ENCODE assay signal across 30 mouse cellular contexts in the genomic region with DNA sequence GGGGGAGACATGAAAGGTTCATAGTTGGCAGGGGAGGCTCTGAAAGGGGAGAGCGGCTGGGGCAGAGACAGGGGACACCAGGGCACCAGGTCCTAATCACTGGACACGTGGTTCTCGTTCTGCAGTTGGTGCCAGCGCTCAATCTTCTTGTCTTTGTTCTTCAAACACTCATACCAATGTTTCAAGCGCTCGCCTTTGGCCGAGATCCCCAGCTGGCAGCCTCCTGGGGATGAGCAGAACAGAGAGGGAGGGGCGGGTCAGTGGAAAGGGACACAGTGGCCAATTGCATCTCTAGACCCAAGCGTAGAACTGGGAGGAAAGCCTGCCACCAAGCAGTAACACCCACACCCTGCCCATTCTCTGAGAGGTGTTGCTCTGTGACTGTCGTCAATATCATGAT. TPM values are rescaled to one million over a fixed set of nuclear protein-coding genes. Genes with fewer than 3 reads are reported as not detected.
DNase-seq lines count a peak whose midpoint lies in the region; TF ChIP-seq lines count a peak whose summit lies in the region.
"Had no signal": no experiment of that assay in that cellular context is flagged by ENCODE, and none has a peak within 500 bp of the region (broad histone marks: within the 10 kb centered on the region; RNA-seq: fewer than 3 reads in every experiment).

No protein-coding gene starts in this region.

- no peak overlapping the region for H3K4me3 ChIP-seq in cerebellum, adult 2 months (replicated peaks; ENCODE audit: insufficient read depth, low read depth, low read length)
- H3K4me3 ChIP-seq: embryonic facial prominence, embryonic 12.5 days; heart, embryonic 13.5 days; kidney, embryonic 15.5 days; neural tube, embryonic 12.5 days had no signal

- no peaks in the 10 kb centered on the region; the same call in 1 of the 2 replicates for H3K27me3 ChIP-seq in cerebellum, adult 2 months (ENCODE audit: control insufficient read depth, insufficient read depth, low read length)
- H3K27me3 ChIP-seq: embryonic facial prominence, embryonic 12.5 days; heart, embryonic 13.5 days; kidney, embryonic 15.5 days; neural tube, embryonic 12.5 days had no signal

- 0 out of 2 replicates have a peak overlapping the region, but pooled peaks have one; percentile 15 for H3K27ac ChIP-seq in cerebellum, adult 2 months (ENCODE audit: insufficient read depth, low read length)
- H3K27ac ChIP-seq: embryonic facial prominence, embryonic 12.5 days; heart, embryonic 13.5 days; kidney, embryonic 15.5 days; neural tube, embryonic 12.5 days had no signal

- peak in 1 of 2 experiments; percentile 37 for DNase-seq in cerebellum, adult 2 months
- DNase-seq in cerebellum, adult 8-10 months, result no peak
- DNase-seq in layer of hippocampus, adult 11-12 months (ENCODE audit: low spot score), result peak; percentile 63
- no peak for DNase-seq in layer of hippocampus, postnatal 25 days (ENCODE audit: extremely low spot score in 1 of 2, low spot score in 1 of 2)
- peak; percentile 39 to 42 for DNase-seq in right cerebral cortex, postnatal 10 days (ENCODE audit: low spot score in 2 of 2)
- DNase-seq in right cerebral cortex, postnatal 14 days, result no peak
- peak; percentile 59 for DNase-seq in telencephalon, adult 2 months (ENCODE audit: low read depth, low spot score)
- no peak for DNase-seq in neural tube, embryonic 10.5 days (ENCODE audit: extremely low spot score, low spot score)
- DNase-seq: adrenal gland, postnatal 36 days; cerebellum, adult 11 months; gastrocnemius, postnatal 10 days; heart, adult 11 months; heart, postnatal 14 days; kidney, adult 11 months; kidney, postnatal 36 days; midbrain, embryonic 14.5 days; thymus, postnatal 25 days had no signal

- TF ChIP-seq POLR2A in cerebellum, adult 2 months (IDR thresholded peaks at IDR 0.05; ENCODE audit: borderline replicate concordance, insufficient read depth, low read length), result no peak

- no peak for TF ChIP-seq CTCF in cerebellum, adult 2 months (IDR thresholded peaks at IDR 0.05; ENCODE audit: borderline replicate concordance, insufficient read depth, low read depth, low read length)

- peaks cover 2% of the 10 kb centered on the region; the same call in 1 of the 2 replicates for H3K4me1 ChIP-seq in cerebellum, adult 2 months (ENCODE audit: control insufficient read depth, insufficient read depth, low read length)
- H3K4me1 ChIP-seq: embryonic facial prominence, embryonic 12.5 days; heart, embryonic 13.5 days; kidney, embryonic 15.5 days; neural tube, embryonic 12.5 days had no signal

- 27% methylated on average over 10 of the region's 10 CpGs for WGBS in cerebellum, adult 2 months

RNA-seq across cellular contexts. Expression of a gene that starts 27.7 kb away (rescaled TPM):
- not detected in 2 replicates for polyA plus RNA-seq in cerebellum, adult 2 months (2012; rRNA removed)
- total RNA-seq in layer of hippocampus, postnatal 25 days (2021), result not detected
- total RNA-seq: adrenal gland, postnatal 36 days; gastrocnemius, postnatal 10 days; heart, postnatal 14 days; left cerebral cortex, adult 8-10 months; liver, adult 2 months; megakaryocyte-erythroid progenitor cell, adult 5-6 weeks had no signal
- polyA plus RNA-seq: embryonic facial prominence, embryonic 12.5 days; forebrain, embryonic 11.5 days; heart, embryonic 13.5 days; hindbrain, embryonic 11.5 days; kidney, embryonic 15.5 days; limb, embryonic 11.5 days; liver, adult 2 months; liver, embryonic 16.5 days; lung, embryonic 16.5 days; midbrain, embryonic 14.5 days; neural tube, embryonic 12.5 days; spleen, adult 2 months had no signal

RNA-seq across cellular contexts. Expression of a gene that starts 34.8 kb away (rescaled TPM):
- 1.6 and 1.9 TPM in 2 replicates for polyA plus RNA-seq in cerebellum, adult 2 months (2012; rRNA removed)
- under 1 TPM; 0.26 to 0.27 TPM for total RNA-seq in layer of hippocampus, postnatal 25 days (2021)
- total RNA-seq: gastrocnemius, postnatal 10 days had no signal

RNA-seq across cellular contexts. Expression of a gene that starts 54.7 kb away (rescaled TPM):
- polyA plus RNA-seq in cerebellum, adult 2 months (2012; rRNA removed), result 0.35 and 0.47 TPM in 2 replicates
- total RNA-seq in layer of hippocampus, postnatal 25 days (2021), result not detected
- total RNA-seq: gastrocnemius, postnatal 10 days; heart, postnatal 14 days; megakaryocyte-erythroid progenitor cell, adult 5-6 weeks had no signal
- polyA plus RNA-seq: forebrain, embryonic 11.5 days; limb, embryonic 11.5 days had no signal

Comparison
In these comparisons a context has a peak if more than half of its experiments do, and no peak if none do; other contexts are left out.
1. DNase-seq: peak in layer of hippocampus, adult 11-12 months (single experiment), right cerebral cortex, postnatal 10 days (2 of 2) and telencephalon, adult 2 months (single experiment); none in cerebellum, adult 8-10 months (single experiment), layer of hippocampus, postnatal 25 days (0 of 2), right cerebral cortex, postnatal 14 days (single experiment) and neural tube, embryonic 10.5 days (single experiment).